Mouse (Mus musculus): ENCODE results near the gene Cdr2l. TPM values are rescaled to one million over a fixed set of nuclear protein-coding genes. Genes with fewer than 3 reads are reported as not detected.

Cdr2l gene
- polyA plus RNA-seq (2016; fragmentation: Nextera tagmentation; extraction: Ambion mirVana) = 15.6 and 16.4 TPM in 2 replicates

DNA sequence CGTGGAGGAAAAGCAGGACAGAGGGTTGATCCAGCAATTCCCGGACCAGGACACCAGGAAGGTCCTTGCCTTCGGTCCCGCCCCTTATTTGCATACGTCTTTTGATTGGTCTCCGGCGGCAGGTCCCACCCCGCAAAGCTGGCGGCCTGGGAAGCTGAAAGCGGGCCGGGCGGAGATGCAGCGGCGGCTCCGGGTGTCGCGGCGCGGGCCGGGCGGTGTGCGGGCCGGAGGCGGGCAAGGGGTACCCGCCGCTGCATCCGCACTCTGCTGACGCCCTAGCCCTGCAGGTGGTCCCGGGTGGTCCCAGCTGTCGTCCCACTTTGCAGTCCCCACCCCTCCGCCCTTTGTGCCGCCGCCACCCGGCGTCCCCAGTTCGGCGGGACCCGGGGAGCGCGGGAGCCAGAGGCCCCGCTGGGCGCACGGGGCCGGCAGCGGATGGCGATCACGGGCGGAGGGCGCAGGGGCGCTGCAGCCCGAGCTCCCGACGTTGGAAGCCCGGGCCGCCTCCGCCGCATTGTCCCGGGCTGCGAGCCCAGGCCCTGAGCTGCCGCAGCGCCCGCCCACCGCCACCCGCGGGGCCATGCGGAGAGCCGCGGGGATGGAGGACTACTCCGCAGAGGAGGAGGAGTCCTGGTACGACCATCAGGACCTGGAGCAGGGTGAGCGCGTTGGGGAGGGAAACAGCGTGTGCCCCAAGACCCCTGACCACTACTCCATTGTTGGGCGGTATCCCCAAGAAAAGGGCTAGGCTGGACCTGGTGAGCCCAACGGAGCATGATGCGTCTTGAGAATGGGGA lies at the start of gene Cdr2l:
TSS of gene Cdr2l (plus strand) at position 174 of the 797 bp plus-strand sequence.
- peak; percentile 94 for DNase-seq (ENCODE audit: low spot score)
- H3K4me1 ChIP-seq = peaks cover 51% of the 10 kb centered on the region
- under 1% methylated on average over 76 of the region's 76 CpGs for WGBS

DNA sequence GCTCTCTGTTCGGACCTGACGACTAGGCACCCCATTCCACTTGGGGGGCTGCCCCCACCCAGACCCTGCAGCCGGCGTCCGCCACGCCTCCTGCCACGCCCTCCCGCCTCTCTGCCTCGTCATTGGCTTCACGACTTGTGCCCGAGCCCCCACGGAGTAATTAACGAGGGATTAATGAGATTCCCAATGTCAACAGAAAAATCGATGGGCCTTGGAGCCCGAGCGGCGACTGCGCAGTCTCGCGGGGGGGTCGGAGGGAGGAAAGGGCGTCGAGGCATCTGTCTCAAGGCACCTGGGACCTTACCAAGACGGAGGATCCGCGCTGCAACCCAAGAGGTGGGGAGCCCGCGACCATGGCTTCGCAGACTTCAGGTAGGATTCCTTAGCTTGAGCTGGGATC lies 47.2 kb upstream of the Cdr2l start, which contains the start of gene Otop3:
TSS of gene Otop3 (plus strand) at position 201 of the 400 bp plus-strand sequence.
- H3K27ac ChIP-seq (replicated peaks) = no peak within 1 kb of the TSS
- H3K9me3 ChIP-seq = no peaks in the 10 kb centered on the region
- DNase-seq (ENCODE audit: low spot score) = no peak
- peak within 1 kb of the TSS; percentile 39 for H3K4me3 ChIP-seq
- H3K36me3 ChIP-seq (replicated peaks) = no peaks in the 10 kb centered on the region
- WGBS = 3% methylated on average over 29 of the region's 29 CpGs
- H3K27me3 ChIP-seq (replicated peaks; ENCODE audit: low read depth, poor library complexity, severe bottlenecking) = peaks cover 90% of the 10 kb centered on the region
- peaks cover 16% of the 10 kb centered on the region for H3K4me1 ChIP-seq

More for the DNA sequence above, at the start of gene Cdr2l:
- Histone ChIP-seq H3K27ac (replicated peaks) (peak within 1 kb of the TSS; percentile 97), H3K36me3 (replicated peaks) (peaks cover 6% of the 10 kb centered on the region; the same call in 1 of the 2 replicates), H3K27me3 (replicated peaks; ENCODE audit: low read depth, poor library complexity, severe bottlenecking) (peaks cover 21% of the 10 kb centered on the region), H3K4me3 (peak within 1 kb of the TSS; percentile 92), H3K9me3 (0 out of 2 replicates have a peak, but pooled peaks cover 2% of the 10 kb centered on the region)

GRCm38 (mm10) chr11:115335223-115335622 lies 46.5 kb upstream of the Cdr2l start:
- H3K27ac ChIP-seq (replicated peaks) = no peak overlapping the region
- H3K4me3 ChIP-seq = no peak overlapping the region
- no peak for DNase-seq (ENCODE audit: low spot score)
- no peaks in the 10 kb centered on the region for H3K36me3 ChIP-seq (replicated peaks)
- H3K9me3 ChIP-seq = no peaks in the 10 kb centered on the region
- H3K27me3 ChIP-seq (replicated peaks; ENCODE audit: low read depth, poor library complexity, severe bottlenecking) = peaks cover 90% of the 10 kb centered on the region
- H3K4me1 ChIP-seq = peaks cover 16% of the 10 kb centered on the region
- WGBS = 63% methylated on average over 12 of the region's 12 CpGs

- Histone ChIP-seq H3K4me3 (no peak overlapping the region), H3K27ac (replicated peaks) (no peak overlapping the region), H3K36me3 (replicated peaks) (no peaks in the 10 kb centered on the region), H3K9me3 (no peaks in the 10 kb centered on the region), H3K27me3 (replicated peaks; ENCODE audit: low read depth, poor library complexity, severe bottlenecking) (peaks cover 91% of the 10 kb centered on the region), H3K4me1 (peaks cover 16% of the 10 kb centered on the region)
- WGBS = 18% methylated on average over 6 of the region's 6 CpGs
- peak; percentile 57 for DNase-seq (ENCODE audit: low spot score)
Measured at GRCm38 (mm10) chr11:115336115-115336514, 45.6 kb upstream of the Cdr2l start.

GRCm38 (mm10) chr11:115337350-115337749 lies 44.4 kb upstream of the Cdr2l start:
- peaks cover 90% of the 10 kb centered on the region for H3K27me3 ChIP-seq (replicated peaks; ENCODE audit: low read depth, poor library complexity, severe bottlenecking)
- no peaks in the 10 kb centered on the region for H3K9me3 ChIP-seq
- no peak overlapping the region for H3K4me3 ChIP-seq
- WGBS = 58% methylated on average over 3 of the region's 3 CpGs
- no peak for DNase-seq (ENCODE audit: low spot score)
- H3K36me3 ChIP-seq (replicated peaks) = no peaks in the 10 kb centered on the region
- no peak overlapping the region for H3K27ac ChIP-seq (replicated peaks)
- peaks cover 16% of the 10 kb centered on the region for H3K4me1 ChIP-seq

DNA sequence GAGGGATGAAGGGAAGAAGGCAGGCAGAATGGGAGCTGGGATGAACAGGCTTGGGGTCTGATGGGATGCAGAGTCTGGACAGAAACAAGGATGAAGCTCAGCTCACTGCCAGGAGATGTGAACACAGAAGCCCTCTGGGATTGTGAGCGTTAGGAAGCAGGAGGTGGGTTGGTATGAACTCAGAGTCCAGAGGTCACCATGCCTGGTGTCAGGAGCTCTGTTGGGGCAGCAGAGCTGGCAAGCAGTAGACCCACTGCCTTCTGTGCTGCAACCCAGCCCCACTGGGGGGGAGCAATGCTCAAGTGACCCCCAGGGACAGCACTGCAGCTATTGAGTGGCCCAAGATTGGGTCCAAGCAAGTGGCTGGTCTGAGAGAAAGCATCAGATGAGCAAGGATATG lies 43.9 kb upstream of the Cdr2l start:
- H3K27ac ChIP-seq (replicated peaks) = no peak overlapping the region
- no peaks in the 10 kb centered on the region for H3K36me3 ChIP-seq (replicated peaks)
- H3K27me3 ChIP-seq (replicated peaks; ENCODE audit: low read depth, poor library complexity, severe bottlenecking) = peaks cover 90% of the 10 kb centered on the region
- no peak overlapping the region for H3K4me3 ChIP-seq
- H3K9me3 ChIP-seq = no peaks in the 10 kb centered on the region
- DNase-seq (ENCODE audit: low spot score) = no peak
- H3K4me1 ChIP-seq = peaks cover 16% of the 10 kb centered on the region
- WGBS = 74% methylated on average over 1 of the region's 1 CpGs

DNA sequence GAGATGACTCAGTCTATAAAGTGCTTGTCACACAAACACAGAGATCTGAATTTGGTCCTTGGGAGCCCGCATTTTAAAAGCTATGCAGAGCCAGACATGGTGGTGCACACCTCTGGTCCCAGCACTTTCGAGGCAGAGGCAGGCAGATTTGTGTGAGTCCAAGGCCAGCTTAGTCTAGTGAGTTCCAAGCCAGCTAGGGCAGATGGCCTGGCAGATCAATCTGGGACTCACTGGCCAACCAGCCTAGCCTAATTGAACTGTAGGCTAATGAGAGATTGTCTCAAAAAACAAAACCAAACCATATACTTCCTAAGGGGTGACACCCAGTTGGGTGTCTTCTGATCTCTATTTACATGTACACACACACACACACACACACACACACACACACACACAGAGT lies 40.5 kb upstream of the Cdr2l start:
- Histone ChIP-seq H3K27me3 (replicated peaks; ENCODE audit: low read depth, poor library complexity, severe bottlenecking) (peaks cover 86% of the 10 kb centered on the region), H3K4me3 (no peak overlapping the region), H3K9me3 (no peaks in the 10 kb centered on the region), H3K27ac (replicated peaks) (no peak overlapping the region), H3K4me1 (peaks cover 20% of the 10 kb centered on the region), H3K36me3 (replicated peaks) (no peaks in the 10 kb centered on the region)
- DNase-seq (ENCODE audit: low spot score) = no peak
- WGBS = 73% methylated on average over 2 of the region's 2 CpGs

GRCm38 (mm10) chr11:115341866-115342265 lies 39.9 kb upstream of the Cdr2l start:
- WGBS = 72% methylated on average over 6 of the region's 6 CpGs
- no peak overlapping the region for H3K27ac ChIP-seq (replicated peaks)
- H3K4me3 ChIP-seq = no peak overlapping the region
- H3K4me1 ChIP-seq = peaks cover 26% of the 10 kb centered on the region
- H3K9me3 ChIP-seq = no peaks in the 10 kb centered on the region
- H3K27me3 ChIP-seq (replicated peaks; ENCODE audit: low read depth, poor library complexity, severe bottlenecking) = peaks cover 86% of the 10 kb centered on the region
- H3K36me3 ChIP-seq (replicated peaks) = no peaks in the 10 kb centered on the region
- no peak for DNase-seq (ENCODE audit: low spot score)

GRCm38 (mm10) chr11:115344967-115345366 lies 36.7 kb upstream of the Cdr2l start:
- peaks cover 93% of the 10 kb centered on the region for H3K27me3 ChIP-seq (replicated peaks; ENCODE audit: low read depth, poor library complexity, severe bottlenecking)
- H3K4me1 ChIP-seq = peaks cover 38% of the 10 kb centered on the region
- WGBS = 10% methylated on average over 12 of the region's 12 CpGs
- H3K4me3 ChIP-seq = 0 out of 2 replicates have a peak overlapping the region, but pooled peaks have one; percentile 8
- no peak overlapping the region for H3K27ac ChIP-seq (replicated peaks)
- peak; percentile 37 for DNase-seq (ENCODE audit: low spot score)
- no peaks in the 10 kb centered on the region for H3K9me3 ChIP-seq
- no peaks in the 10 kb centered on the region for H3K36me3 ChIP-seq (replicated peaks)

GRCm38 (mm10) chr11:115345515-115345914 lies 36.2 kb upstream of the Cdr2l start:
- Histone ChIP-seq H3K36me3 (replicated peaks) (no peaks in the 10 kb centered on the region), H3K27ac (replicated peaks) (peak overlapping the region; percentile 55; the same call in 1 of the 2 replicates), H3K4me1 (peaks cover 38% of the 10 kb centered on the region), H3K9me3 (no peaks in the 10 kb centered on the region), H3K27me3 (replicated peaks; ENCODE audit: low read depth, poor library complexity, severe bottlenecking) (peaks cover 92% of the 10 kb centered on the region), H3K4me3 (peak overlapping the region; percentile 2; the same call in 1 of the 2 replicates)
- 23% methylated on average over 7 of the region's 7 CpGs for WGBS
- DNase-seq (ENCODE audit: low spot score) = peak; percentile 77

DNA sequence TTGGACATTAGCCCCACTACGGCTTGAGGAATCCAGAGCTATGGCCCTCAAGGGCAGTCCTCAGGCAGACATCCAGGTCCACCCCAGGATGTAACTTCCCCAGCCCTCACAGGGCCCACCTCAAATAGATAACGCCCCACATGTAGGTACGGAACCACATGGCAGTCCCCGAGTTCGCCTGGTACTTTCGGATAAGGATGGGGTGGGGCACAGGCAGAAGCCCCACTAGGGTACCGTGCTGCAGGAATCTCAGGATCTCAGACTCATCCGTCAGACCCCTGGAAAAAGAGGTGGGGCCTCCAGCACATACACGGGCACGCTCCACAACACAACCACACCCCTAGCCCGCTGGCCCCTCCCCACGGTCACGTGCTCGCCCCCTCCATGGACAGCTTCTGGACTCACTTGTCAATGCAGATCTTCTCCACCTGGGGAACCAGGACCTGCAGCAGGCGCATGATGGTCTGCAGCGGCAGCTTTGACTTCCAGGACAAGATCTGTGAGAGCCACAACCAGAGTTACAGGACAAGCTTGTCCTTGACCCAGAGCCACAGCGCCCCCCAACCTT lies 33.0 kb upstream of the Cdr2l start:
- WGBS = 59% methylated on average over 17 of the region's 17 CpGs

DNA sequence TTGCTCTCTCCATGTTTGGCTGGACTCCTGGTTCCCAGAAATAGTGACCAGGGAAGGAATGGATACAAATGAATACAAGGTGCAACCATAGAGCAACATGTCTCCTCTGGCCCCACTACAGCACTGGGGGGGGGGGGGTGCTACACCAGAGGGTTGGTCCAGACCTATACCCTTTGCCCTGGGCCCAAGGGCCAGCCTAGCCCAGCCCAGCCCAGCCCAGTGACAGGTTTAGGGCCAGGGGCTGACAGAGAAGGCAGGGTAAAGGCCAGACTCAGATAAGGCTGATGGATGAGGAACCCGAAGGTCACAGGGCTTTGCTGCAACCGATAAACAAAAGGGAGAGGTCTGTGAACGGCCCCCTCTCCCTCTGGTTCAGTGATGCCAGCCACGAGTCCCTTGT lies 31.7 kb upstream of the Cdr2l start:
- Histone ChIP-seq H3K4me1 (peaks cover 31% of the 10 kb centered on the region), H3K27me3 (replicated peaks; ENCODE audit: low read depth, poor library complexity, severe bottlenecking) (peaks cover 88% of the 10 kb centered on the region), H3K27ac (replicated peaks) (no peak overlapping the region), H3K9me3 (no peaks in the 10 kb centered on the region), H3K36me3 (replicated peaks) (0 out of 2 replicates have a peak, but pooled peaks cover 7% of the 10 kb centered on the region), H3K4me3 (no peak overlapping the region)
- 81% methylated on average over 4 of the region's 4 CpGs for WGBS
- no peak for DNase-seq (ENCODE audit: low spot score)

More for the DNA sequence above, 33.0 kb upstream of the Cdr2l start:
- Histone ChIP-seq H3K27ac (replicated peaks) (no peak overlapping the region), H3K9me3 (no peaks in the 10 kb centered on the region), H3K27me3 (replicated peaks; ENCODE audit: low read depth, poor library complexity, severe bottlenecking) (peaks cover 92% of the 10 kb centered on the region), H3K36me3 (replicated peaks) (0 out of 2 replicates have a peak, but pooled peaks cover 7% of the 10 kb centered on the region), H3K4me3 (no peak overlapping the region), H3K4me1 (peaks cover 38% of the 10 kb centered on the region)
- no peak for DNase-seq (ENCODE audit: low spot score)
